Mouse (Mus musculus) brain, embryonic 14.5 days (tissue): ENCODE data around the gene Spsb2.

ENCODE experiments used
- CTCF ChIP-seq: fragments of 200-500 bp; IDR thresholded peaks from 2 replicates; pipeline ENCODE4 v1.5.1; 2012; ENCODE audit warnings: inconsistent platforms, mild to moderate bottlenecking, moderate library complexity, borderline replicate concordance; ENCODE audit not compliant: insufficient read depth, insufficient read length; ENCODE audit errors: extremely low read depth
- POLR2A ChIP-seq: fragments of 200-500 bp; IDR thresholded peaks from 2 replicates; pipeline ENCODE4 v1.6.1; 2012; ENCODE audit warnings: mild to moderate bottlenecking, inconsistent platforms, borderline replicate concordance; ENCODE audit not compliant: poor library complexity, insufficient read depth, insufficient read length, severe bottlenecking; ENCODE audit errors: extremely low read depth

- TF ChIP-seq CTCF, result no peak
- no peak for TF ChIP-seq POLR2A
Measured at GRCm38 (mm10) chr6:124791911-124792310, 16.6 kb upstream of the Spsb2 start.
